Mouse (Mus musculus): ENCODE data around the gene Steap4. TPM values are rescaled to one million over a fixed set of nuclear protein-coding genes. Genes with fewer than 3 reads are reported as not detected.
"Not testable (repeated sequence)": the region's sequence is repeated elsewhere in the genome, so short reads cannot be mapped to it uniquely, and the experiment has no call there.

Steap4 gene
- total RNA-seq, 2 experiments from 2014 or later = 0.07 TPM; not detected in 1

- no peak for DNase-seq (ENCODE audit: extremely low spot score in 1 of 2, low spot score in 1 of 2)
Observed at GRCm38 (mm10) chr5:7987962-7988361, 27.7 kb downstream of the Steap4 start.

DNA sequence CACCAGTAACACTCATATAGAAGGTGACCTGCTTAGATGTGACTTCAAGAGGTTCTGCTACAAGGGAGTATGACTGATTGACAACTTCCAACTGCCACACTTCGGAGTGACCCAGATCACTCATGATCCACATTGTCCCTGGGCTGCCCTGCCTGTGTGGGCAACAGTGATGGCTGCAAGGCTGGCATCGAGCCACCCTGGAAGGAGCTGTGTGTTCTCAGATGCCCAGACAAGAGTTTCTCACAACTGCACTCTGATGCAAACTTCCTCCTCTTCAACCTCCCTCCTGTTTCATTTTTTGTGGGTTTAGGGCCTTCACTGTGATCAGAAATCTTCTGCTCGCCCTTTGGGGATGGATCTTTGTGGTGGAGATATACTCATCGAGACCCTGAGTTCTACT, 28.2 kb downstream of the Steap4 start:
- DNase-seq (ENCODE audit: extremely low spot score in 1 of 2, low spot score in 1 of 2) = no peak

- not testable (repeated sequence) for DNase-seq (ENCODE audit: extremely low spot score in 1 of 2, low spot score in 1 of 2)
Observed at GRCm38 (mm10) chr5:7991631-7992030, 31.4 kb downstream of the Steap4 start.

GRCm38 (mm10) chr5:7993766-7994165, 33.5 kb downstream of the Steap4 start:
- no peak for DNase-seq (ENCODE audit: extremely low spot score in 1 of 2, low spot score in 1 of 2)

DNA sequence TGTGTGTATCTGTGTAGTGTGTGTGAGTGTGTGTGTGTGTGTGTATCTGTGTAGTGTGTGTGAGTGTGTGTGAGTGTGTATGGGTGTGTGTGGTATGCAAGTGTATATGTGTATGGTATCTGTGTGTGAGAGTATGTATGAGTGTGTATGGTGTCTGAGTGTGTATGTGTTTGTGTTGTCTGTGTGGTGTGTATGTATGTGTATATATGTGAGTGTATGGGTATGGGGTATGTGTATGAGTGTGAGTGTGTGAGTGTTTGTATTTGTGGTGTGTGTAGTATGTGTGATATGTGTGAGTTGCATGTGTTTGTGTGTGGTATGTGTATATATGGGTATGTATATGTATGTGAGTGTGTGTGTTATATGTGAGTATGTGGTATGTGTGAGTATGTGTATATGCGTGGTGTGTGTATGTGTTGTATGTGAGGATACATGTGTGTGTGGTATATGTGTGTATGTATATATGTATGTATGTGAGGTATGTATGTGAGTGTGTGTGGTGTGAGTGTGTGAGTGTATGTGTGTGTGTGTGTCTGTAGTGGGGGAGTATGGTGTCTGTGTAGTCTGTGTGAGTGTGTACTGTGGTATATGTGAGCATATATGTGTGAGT, 35.1 kb downstream of the Steap4 start:
- DNase-seq (ENCODE audit: extremely low spot score in 1 of 2, low spot score in 1 of 2) = no peak

DNA sequence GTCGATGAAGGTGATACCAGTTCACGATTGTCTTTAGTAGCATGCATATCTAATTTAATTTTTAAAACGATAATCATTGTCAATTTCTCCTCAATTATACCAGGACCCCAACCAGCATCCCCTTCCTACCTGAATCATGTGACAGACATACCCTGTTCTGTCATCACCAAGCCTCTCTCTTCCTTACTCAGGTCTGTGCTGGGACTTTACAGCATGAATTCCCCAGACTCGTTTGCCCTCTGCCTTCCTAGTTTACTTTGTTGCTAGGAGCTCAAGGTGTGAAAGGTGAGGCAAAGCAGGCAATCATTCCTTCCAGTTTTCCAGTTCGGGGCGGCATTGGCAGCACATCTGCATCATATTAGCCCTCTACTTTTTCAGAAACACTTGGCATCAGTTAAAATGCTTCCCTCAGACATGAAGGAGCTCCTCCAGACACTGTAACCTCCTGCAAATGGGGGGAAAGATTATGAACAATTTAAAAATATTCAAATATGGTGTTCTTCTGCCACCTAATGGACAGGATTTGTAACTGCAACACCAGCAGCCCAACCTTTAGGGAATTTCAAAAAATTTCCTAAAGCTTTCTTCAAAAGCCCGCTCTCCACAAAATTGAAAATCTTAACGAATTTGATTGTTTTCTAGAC, 36.3 kb downstream of the Steap4 start:
- peak in 1 of 2 experiments; percentile 8 for DNase-seq (ENCODE audit: extremely low spot score in 1 of 2, low spot score in 1 of 2)

- DNase-seq (ENCODE audit: extremely low spot score in 1 of 2, low spot score in 1 of 2) = no peak
Observed at GRCm38 (mm10) chr5:7997086-7997485, 36.8 kb downstream of the Steap4 start.

- DNase-seq (ENCODE audit: extremely low spot score in 1 of 2, low spot score in 1 of 2) = peak in 1 of 2 experiments; percentile 8
Observed at GRCm38 (mm10) chr5:8000466-8000865, 40.2 kb downstream of the Steap4 start.

DNA sequence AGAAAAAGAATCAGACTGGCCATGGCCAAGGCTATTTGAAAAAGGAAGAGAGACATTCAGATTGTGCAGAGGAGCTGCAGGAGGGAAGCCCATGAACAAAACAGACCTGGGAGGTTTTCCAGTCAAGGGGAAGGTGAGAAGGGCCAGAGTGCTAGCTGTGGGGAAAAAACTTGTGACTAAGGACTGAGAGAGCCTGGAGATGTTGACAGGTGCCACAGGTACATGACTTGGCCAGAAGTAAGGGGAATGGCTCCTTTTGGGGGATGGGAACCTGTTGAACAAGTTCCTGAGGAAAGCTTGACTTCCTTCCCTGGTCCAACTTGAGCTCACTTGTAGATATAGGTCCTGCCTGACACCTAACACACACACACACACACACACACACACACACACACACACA, 42.6 kb downstream of the Steap4 start:
- DNase-seq (ENCODE audit: extremely low spot score in 1 of 2, low spot score in 1 of 2) = no peak

DNA sequence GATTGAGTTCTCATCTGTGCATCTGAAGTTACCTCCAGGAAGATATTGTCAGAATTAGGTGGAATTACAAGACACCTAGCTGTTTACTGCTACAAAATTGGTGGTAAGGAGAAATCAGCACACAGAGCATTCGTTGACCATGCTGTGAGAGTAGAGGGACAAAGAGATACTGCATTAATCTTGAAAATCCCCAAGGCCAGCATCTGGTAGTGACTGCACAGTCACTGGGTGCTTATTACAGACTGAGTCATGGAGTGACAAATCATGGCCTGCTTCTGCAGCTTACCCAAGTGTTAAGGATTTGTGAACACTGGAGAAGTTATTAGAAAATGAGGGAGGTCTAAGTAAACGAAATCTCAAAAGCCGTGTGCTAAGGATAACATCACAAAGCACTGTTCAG, 53.0 kb downstream of the Steap4 start:
- no peak for DNase-seq (ENCODE audit: extremely low spot score in 1 of 2, low spot score in 1 of 2)

Other genes with a start within 250 kb of the Steap4 start
- 100 to 1,000 TPM; 107 to 111 TPM for gene Sri, start 85.6 kb downstream of the Steap4 start, total RNA-seq (2021)

Measured in layer of hippocampus, postnatal 25 days (tissue).